Mouse (Mus musculus): ENCODE data around the gene Gm10181. TPM values are rescaled to one million over a fixed set of nuclear protein-coding genes. Genes with fewer than 3 reads are reported as not detected.
"Not testable (repeated sequence)": the region's sequence is repeated elsewhere in the genome, so short reads cannot be mapped to it uniquely, and the experiment has no call there.

Gm10181 gene
- polyA plus RNA-seq, 1 experiment from 2014 or later: not detected

DNA sequence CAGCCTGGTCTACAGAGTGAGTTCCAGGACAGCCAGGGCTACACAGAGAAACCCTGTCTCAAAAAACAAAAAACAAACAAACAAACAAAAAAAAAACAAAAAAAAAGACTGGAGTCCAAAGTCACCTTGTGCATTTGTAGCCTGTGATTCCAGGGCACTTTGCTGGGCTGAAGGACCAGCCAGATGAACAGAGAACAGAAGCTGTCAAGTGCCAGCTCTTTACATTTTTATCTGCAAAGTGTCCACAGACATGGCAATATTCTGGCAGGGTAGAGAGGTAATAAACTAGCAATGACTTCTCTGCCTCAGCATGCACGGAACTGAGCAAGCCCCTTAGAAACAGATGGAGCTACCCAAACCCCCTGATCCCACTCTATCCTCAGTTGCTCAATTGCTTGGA is 12.7 kb upstream of the Gm10181 start:
- H3K4me3 ChIP-seq: no peak overlapping the region
- 71% methylated on average over 1 of the region's 1 CpGs for WGBS
- no peak overlapping the region for H3K9ac ChIP-seq
- no peaks in the 10 kb centered on the region for H3K27me3 ChIP-seq
- no peak overlapping the region for H3K27ac ChIP-seq
- H3K4me2 ChIP-seq: no peak overlapping the region
- no peaks in the 10 kb centered on the region for H3K9me3 ChIP-seq
- ATAC-seq (ENCODE audit: borderline replicate concordance, extremely low read depth, low FRiP score, low TSS enrichment): no peak
- H3K4me1 ChIP-seq: peaks cover 11% of the 10 kb centered on the region; the same call in 1 of the 2 replicates
- H3K36me3 ChIP-seq: no peaks in the 10 kb centered on the region

DNA sequence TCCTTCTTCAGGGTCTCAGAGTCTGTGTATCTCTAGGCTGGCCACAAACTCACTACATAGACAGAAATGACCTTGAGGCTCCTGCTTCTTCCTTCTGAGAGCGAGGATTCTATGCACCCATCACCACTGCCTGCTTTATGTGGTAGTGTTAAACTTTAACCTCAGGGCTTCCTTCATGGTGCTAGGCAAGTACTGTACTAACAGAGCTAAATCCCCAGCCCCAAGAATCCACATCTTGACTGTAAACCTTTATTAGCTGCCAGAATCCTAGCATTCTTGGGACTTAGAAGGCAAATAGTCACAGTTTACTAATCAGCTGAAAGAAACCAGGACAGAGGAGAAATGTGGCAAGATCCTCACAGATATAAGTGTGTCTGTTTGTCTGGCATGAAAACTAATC is 1.6 kb downstream of the Gm10181 start:
- Histone ChIP-seq H3K4me1 (no peaks in the 10 kb centered on the region; the same call in 1 of the 2 replicates), H3K4me2 (no peak overlapping the region), H3K9ac (no peak overlapping the region), H3K9me3 (no peaks in the 10 kb centered on the region), H3K4me3 (no peak overlapping the region), H3K27ac (no peak overlapping the region), H3K27me3 (no peaks in the 10 kb centered on the region), H3K36me3 (no peaks in the 10 kb centered on the region)
- 39% methylated on average over 1 of the region's 1 CpGs for WGBS
- no peak for ATAC-seq (ENCODE audit: borderline replicate concordance, extremely low read depth, low FRiP score, low TSS enrichment)

- no peaks in the 10 kb centered on the region for H3K4me1 ChIP-seq
- no peak overlapping the region for H3K4me3 ChIP-seq
- no peak overlapping the region for H3K27ac ChIP-seq
- H3K9ac ChIP-seq: no peak overlapping the region
- H3K27me3 ChIP-seq: no peaks in the 10 kb centered on the region
- 91% methylated on average over 1 of the region's 1 CpGs for WGBS
- H3K4me2 ChIP-seq: no peak overlapping the region
- H3K36me3 ChIP-seq: peaks cover 12% of the 10 kb centered on the region
- H3K9me3 ChIP-seq: no peaks in the 10 kb centered on the region
- no peak for ATAC-seq (ENCODE audit: borderline replicate concordance, extremely low read depth, low FRiP score, low TSS enrichment)
Measured at GRCm38 (mm10) chr9:25102881-25103280, 13.7 kb downstream of the Gm10181 start.

DNA sequence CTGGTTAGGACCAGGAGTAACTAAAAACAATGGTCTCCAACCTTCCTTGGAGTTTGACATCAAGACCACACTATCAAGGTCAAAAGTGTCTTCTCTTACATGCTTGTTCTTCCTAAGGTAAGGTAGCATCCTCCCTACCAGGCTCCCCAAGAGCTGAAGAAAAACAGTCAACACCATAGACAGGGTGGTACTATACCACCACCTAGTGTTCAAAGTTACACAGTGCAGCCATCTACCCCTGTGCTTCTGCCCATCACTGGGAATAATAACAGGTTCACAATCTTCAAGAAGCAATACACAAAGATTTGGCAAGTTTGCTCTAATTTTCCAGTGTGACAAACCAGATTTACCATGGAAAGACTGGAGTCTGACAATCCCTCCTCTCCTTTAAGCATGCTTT is 15.4 kb downstream of the Gm10181 start:
- no peaks in the 10 kb centered on the region for H3K9me3 ChIP-seq
- no peak overlapping the region for H3K9ac ChIP-seq
- ATAC-seq (ENCODE audit: borderline replicate concordance, extremely low read depth, low FRiP score, low TSS enrichment): no peak
- H3K27ac ChIP-seq: no peak overlapping the region
- no peak overlapping the region for H3K4me3 ChIP-seq
- H3K4me2 ChIP-seq: no peak overlapping the region
- no peaks in the 10 kb centered on the region for H3K4me1 ChIP-seq
- H3K27me3 ChIP-seq: no peaks in the 10 kb centered on the region
- peaks cover 15% of the 10 kb centered on the region for H3K36me3 ChIP-seq

GRCm38 (mm10) chr9:25123590-25123989 is 34.4 kb downstream of the Gm10181 start:
- not testable (repeated sequence) for H3K4me3 ChIP-seq; H3K4me1 ChIP-seq; H3K9ac ChIP-seq; H3K27me3 ChIP-seq; H3K4me2 ChIP-seq; H3K27ac ChIP-seq; ATAC-seq (ENCODE audit: borderline replicate concordance, extremely low read depth, low FRiP score, low TSS enrichment); H3K9me3 ChIP-seq
- WGBS: 90% methylated on average over 1 of the region's 1 CpGs
- H3K36me3 ChIP-seq: peaks cover 30% of the 10 kb centered on the region; the same call in 1 of the 2 replicates

GRCm38 (mm10) chr9:25124048-25124447 is 34.8 kb downstream of the Gm10181 start:
- Histone ChIP-seq H3K27ac (no peak overlapping the region), H3K4me3 (no peak overlapping the region), H3K27me3 (no peaks in the 10 kb centered on the region), H3K4me2 (no peak overlapping the region), H3K4me1 (no peaks in the 10 kb centered on the region), H3K9ac (no peak overlapping the region), H3K9me3 (no peaks in the 10 kb centered on the region), H3K36me3 (peaks cover 25% of the 10 kb centered on the region; the same call in 1 of the 2 replicates)
- 73% methylated on average over 2 of the region's 2 CpGs for WGBS
- no peak for ATAC-seq (ENCODE audit: borderline replicate concordance, extremely low read depth, low FRiP score, low TSS enrichment)

DNA sequence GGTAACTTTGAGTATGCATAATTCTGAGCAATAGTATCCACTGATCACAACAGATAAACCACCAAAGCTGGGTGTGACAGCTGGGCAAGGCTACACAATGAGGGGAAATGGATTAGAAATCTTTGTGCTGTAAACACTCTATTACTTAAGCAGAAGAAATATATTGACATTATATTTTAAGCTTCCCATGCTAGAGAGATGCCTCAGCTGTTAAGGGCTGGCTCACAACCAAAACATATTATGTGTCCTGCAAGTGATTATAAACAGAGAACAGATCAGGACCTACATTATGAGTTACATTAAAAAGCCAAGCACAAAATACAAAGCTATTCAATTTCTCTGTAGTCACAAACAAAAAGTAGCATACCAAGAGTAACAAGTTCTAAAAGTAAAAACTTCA is 43.0 kb downstream of the Gm10181 start:
- H3K27ac ChIP-seq: no peak overlapping the region
- no peak overlapping the region for H3K4me2 ChIP-seq
- no peaks in the 10 kb centered on the region for H3K27me3 ChIP-seq
- ATAC-seq (ENCODE audit: borderline replicate concordance, extremely low read depth, low FRiP score, low TSS enrichment): no peak
- no peaks in the 10 kb centered on the region for H3K9me3 ChIP-seq
- 0 out of 2 replicates have a peak, but pooled peaks cover 5% of the 10 kb centered on the region for H3K36me3 ChIP-seq
- no peak overlapping the region for H3K9ac ChIP-seq
- peaks cover 7% of the 10 kb centered on the region for H3K4me1 ChIP-seq
- H3K4me3 ChIP-seq: no peak overlapping the region

GRCm38 (mm10) chr9:25132920-25133319 is 43.7 kb downstream of the Gm10181 start:
- Histone ChIP-seq H3K9me3 (no peaks in the 10 kb centered on the region), H3K4me1 (peaks cover 7% of the 10 kb centered on the region), H3K36me3 (0 out of 2 replicates have a peak, but pooled peaks cover 5% of the 10 kb centered on the region), H3K4me2 (no peak overlapping the region), H3K9ac (no peak overlapping the region), H3K27me3 (no peaks in the 10 kb centered on the region), H3K27ac (0 out of 2 replicates have a peak overlapping the region, but pooled peaks have one; percentile 24), H3K4me3 (no peak overlapping the region)
- ATAC-seq (ENCODE audit: borderline replicate concordance, extremely low read depth, low FRiP score, low TSS enrichment): no peak
- 51% methylated on average over 4 of the region's 4 CpGs for WGBS

GRCm38 (mm10) chr9:25138900-25139299 is 49.7 kb downstream of the Gm10181 start:
- Histone ChIP-seq H3K36me3 (no peaks in the 10 kb centered on the region), H3K4me1 (no peaks in the 10 kb centered on the region), H3K4me2 (no peak overlapping the region), H3K9me3 (no peaks in the 10 kb centered on the region), H3K4me3 (no peak overlapping the region), H3K27ac (no peak overlapping the region), H3K9ac (no peak overlapping the region), H3K27me3 (no peaks in the 10 kb centered on the region)
- ATAC-seq (ENCODE audit: borderline replicate concordance, extremely low read depth, low FRiP score, low TSS enrichment): no peak
- WGBS: 100% methylated on average over 1 of the region's 1 CpGs

Other genes starting within 250 kb of the Gm10181 start
- gene Herpud2, start 62.4 kb downstream of the Gm10181 start, polyA plus RNA-seq (2015; fragmentation: Nextera tagmentation; extraction: Ambion mirVana): 31.4 and 32.0 TPM in 2 replicates
- 296 and 305 TPM in 2 replicates for gene Sept7, start 163.0 kb downstream of the Gm10181 start, polyA plus RNA-seq (2015; fragmentation: Nextera tagmentation; extraction: Ambion mirVana)

All from lung, embryonic 15.5 days (tissue).